Mouse (Mus musculus): ENCODE measurements around the gene Olfr119.
"Not testable (repeated sequence)": the region's sequence is repeated elsewhere in the genome, so short reads cannot be mapped to it uniquely, and the experiment has no call there.

Olfr119 gene

GRCm38 (mm10) chr17:37696264-37696663, at the start of gene Olfr119:
TSS of gene Olfr119 (plus strand) at chr17:37696564.
- not testable (repeated sequence) for DNase-seq (ENCODE audit: low spot score)

GRCm38 (mm10) chr17:37663682-37664081, 32.7 kb upstream of the Olfr119 start, which contains the start of gene Olfr117:
TSS of gene Olfr117 (minus strand) at chr17:37663782.
- no peak for DNase-seq (ENCODE audit: low spot score)

GRCm38 (mm10) chr17:37666688-37667087, 29.7 kb upstream of the Olfr119 start, which contains the start of gene Olfr118:
TSS of gene Olfr118 (plus strand) at chr17:37666988.
- DNase-seq (ENCODE audit: low spot score), result no peak

GRCm38 (mm10) chr17:37721508-37721907, 25.1 kb downstream of the Olfr119 start, which contains the start of gene Olfr120:
TSS of gene Olfr120 (plus strand) at chr17:37721808.
- no peak for DNase-seq (ENCODE audit: low spot score)

GRCm38 (mm10) chr17:37738070-37738469, 41.7 kb downstream of the Olfr119 start:
- DNase-seq (ENCODE audit: low spot score), result no peak

All from layer of hippocampus, adult 11-12 months (tissue).